Mouse (Mus musculus) embryonic facial prominence, embryonic 10.5 days (tissue): ENCODE results near the gene Tarbp1. TPM values are rescaled to one million over a fixed set of nuclear protein-coding genes. Genes with fewer than 3 reads are reported as not detected.

Experiments used
- DNase-seq: peaks from one replicate; pipeline ENCODE4 v3.0.0-alpha.2; 2017; ENCODE audit warnings: low spot score
- H3K27ac ChIP-seq: fragments of 300-500 bp; sonication (generic); replicated peaks from 2 replicates; pipeline ENCODE4 v1.5.1; 2016; ENCODE audit warnings: mild to moderate bottlenecking
- H3K27me3 ChIP-seq: fragments of 300-500 bp; sonication (generic); replicated peaks from 2 replicates; pipeline ENCODE4 v1.6.1; 2016; ENCODE audit warnings: low read depth, mild to moderate bottlenecking; ENCODE audit not compliant: poor library complexity, severe bottlenecking
- H3K36me3 ChIP-seq: fragments of 300-500 bp; sonication (generic); replicated peaks from 2 replicates; pipeline ENCODE4 v1.6.1; 2016; ENCODE audit warnings: mild to moderate bottlenecking, moderate library complexity
- H3K4me1 ChIP-seq: fragments of 300-500 bp; sonication (generic); 2 replicates; pipeline ENCODE4 v1.6.1; 2016
- H3K4me3 ChIP-seq: fragments of 300-500 bp; sonication (generic); 2 replicates; pipeline ENCODE4 v1.5.1; 2016; ENCODE audit warnings: mild to moderate bottlenecking, moderate library complexity
- H3K9me3 ChIP-seq: fragments of 300-500 bp; sonication (generic); 2 replicates; pipeline ENCODE4 v1.6.1; 2016; ENCODE audit warnings: mild to moderate bottlenecking
- WGBS: fragments of 180-500 bp; shearing (Covaris S2); methylation state at CpG from one replicate; pipeline ENCODE4 v1.1.7; 2016; 5-methylcytosine and 5-hydroxymethylcytosine counted together
- polyA plus RNA-seq: library from polyadenylated mRNA; unstranded; fragments of >200 nt; fragmentation: Nextera tagmentation; extraction: Ambion mirVana; gene quantifications from 2 replicates; pipeline ENCODE4 v1.2.1, GENCODE M21; 2016

Gene Tarbp1
- polyA plus RNA-seq = 2.7 and 2.8 TPM in 2 replicates

GRCm38 (mm10) chr8:126474299-126475187 lies at the start of gene Tarbp1:
Gene Tarbp1, minus strand, starts transcription at chr8:126475065.
- DNase-seq = peak; percentile 93
- under 1% methylated on average over 124 of the region's 124 CpGs for WGBS
- Histone ChIP-seq H3K4me3 (peak within 1 kb of the TSS; percentile 91), H3K9me3 (no peaks in the 10 kb centered on the region), H3K4me1 (peaks cover 33% of the 10 kb centered on the region), H3K27me3 (peaks cover 26% of the 10 kb centered on the region), H3K27ac (peak within 1 kb of the TSS; percentile 88), H3K36me3 (peaks cover 17% of the 10 kb centered on the region)

- no peak for DNase-seq
- Histone ChIP-seq H3K9me3 (0 out of 2 replicates have a peak, but pooled peaks cover 3% of the 10 kb centered on the region), H3K27me3 (no peaks in the 10 kb centered on the region), H3K36me3 (no peaks in the 10 kb centered on the region), H3K4me3 (no peak overlapping the region), H3K4me1 (peaks cover 18% of the 10 kb centered on the region), H3K27ac (no peak overlapping the region)
- WGBS = 92% methylated on average over 18 of the region's 18 CpGs
Measured at GRCm38 (mm10) chr8:126524233-126524985, 49.5 kb upstream of the Tarbp1 start.

- no peak for DNase-seq
- 80% methylated on average over 11 of the region's 11 CpGs for WGBS
Measured at GRCm38 (mm10) chr8:126523060-126523574, 48.3 kb upstream of the Tarbp1 start.

GRCm38 (mm10) chr8:126519447-126519975 lies 44.6 kb upstream of the Tarbp1 start:
- WGBS = 90% methylated on average over 4 of the region's 4 CpGs
- DNase-seq = no peak
- H3K36me3 ChIP-seq = no peaks in the 10 kb centered on the region

More at GRCm38 (mm10) chr8:126523060-126523574, 48.3 kb upstream of the Tarbp1 start:
- Histone ChIP-seq H3K27ac (no peak overlapping the region), H3K9me3 (0 out of 2 replicates have a peak, but pooled peaks cover 3% of the 10 kb centered on the region), H3K36me3 (no peaks in the 10 kb centered on the region), H3K4me3 (no peak overlapping the region), H3K27me3 (no peaks in the 10 kb centered on the region), H3K4me1 (peaks cover 22% of the 10 kb centered on the region)

GRCm38 (mm10) chr8:126516620-126517577 lies 42.0 kb upstream of the Tarbp1 start:
- 30% methylated on average over 27 of the region's 27 CpGs for WGBS
- peak overlapping the region; percentile 41 for H3K4me3 ChIP-seq
- 0 out of 2 replicates have a peak, but pooled peaks cover 3% of the 10 kb centered on the region for H3K9me3 ChIP-seq
- H3K36me3 ChIP-seq = no peaks in the 10 kb centered on the region
- no peaks in the 10 kb centered on the region for H3K27me3 ChIP-seq
- peak; percentile 42 for DNase-seq
- H3K4me1 ChIP-seq = peaks cover 27% of the 10 kb centered on the region
- peak overlapping the region; percentile 61 for H3K27ac ChIP-seq

More at GRCm38 (mm10) chr8:126519447-126519975, 44.6 kb upstream of the Tarbp1 start:
- Histone ChIP-seq H3K27me3 (no peaks in the 10 kb centered on the region), H3K4me3 (no peak overlapping the region), H3K9me3 (0 out of 2 replicates have a peak, but pooled peaks cover 3% of the 10 kb centered on the region), H3K27ac (no peak overlapping the region), H3K4me1 (peaks cover 24% of the 10 kb centered on the region)

- DNase-seq = no peak
- H3K27me3 ChIP-seq = no peaks in the 10 kb centered on the region
- 80% methylated on average over 10 of the region's 10 CpGs for WGBS
- no peaks in the 10 kb centered on the region for H3K36me3 ChIP-seq
- no peaks in the 10 kb centered on the region for H3K9me3 ChIP-seq
- no peak overlapping the region for H3K4me3 ChIP-seq
- peak overlapping the region; percentile 8; the same call in 1 of the 2 replicates for H3K27ac ChIP-seq
- peaks cover 27% of the 10 kb centered on the region for H3K4me1 ChIP-seq
Measured at GRCm38 (mm10) chr8:126514011-126514964, 39.4 kb upstream of the Tarbp1 start.

- H3K36me3 ChIP-seq = no peaks in the 10 kb centered on the region
- DNase-seq = no peak
- no peak overlapping the region for H3K4me3 ChIP-seq
- peaks cover 6% of the 10 kb centered on the region for H3K4me1 ChIP-seq
- H3K27ac ChIP-seq = no peak overlapping the region
- 75% methylated on average over 3 of the region's 3 CpGs for WGBS
- no peaks in the 10 kb centered on the region for H3K9me3 ChIP-seq
- no peaks in the 10 kb centered on the region for H3K27me3 ChIP-seq
Measured at GRCm38 (mm10) chr8:126510866-126511265, 36.0 kb upstream of the Tarbp1 start.

GRCm38 (mm10) chr8:126509635-126510034 lies 34.8 kb upstream of the Tarbp1 start:
- WGBS = 85% methylated on average over 6 of the region's 6 CpGs
- H3K36me3 ChIP-seq = no peaks in the 10 kb centered on the region

GRCm38 (mm10) chr8:126508871-126509586 lies 34.2 kb upstream of the Tarbp1 start:
- Histone ChIP-seq H3K36me3 (no peaks in the 10 kb centered on the region), H3K27me3 (no peaks in the 10 kb centered on the region), H3K4me1 (peaks cover 4% of the 10 kb centered on the region), H3K9me3 (0 out of 2 replicates have a peak, but pooled peaks cover 3% of the 10 kb centered on the region), H3K27ac (no peak overlapping the region), H3K4me3 (no peak overlapping the region)
- no peak for DNase-seq
- WGBS = 89% methylated on average over 8 of the region's 8 CpGs

More at GRCm38 (mm10) chr8:126509635-126510034, 34.8 kb upstream of the Tarbp1 start:
- H3K4me1 ChIP-seq = peaks cover 6% of the 10 kb centered on the region
- no peaks in the 10 kb centered on the region for H3K27me3 ChIP-seq
- H3K9me3 ChIP-seq = 0 out of 2 replicates have a peak, but pooled peaks cover 3% of the 10 kb centered on the region
- DNase-seq = no peak
- no peak overlapping the region for H3K4me3 ChIP-seq
- H3K27ac ChIP-seq = no peak overlapping the region

- no peak for DNase-seq
- no peak overlapping the region for H3K27ac ChIP-seq
- no peaks in the 10 kb centered on the region for H3K36me3 ChIP-seq
- 0 out of 2 replicates have a peak, but pooled peaks cover 3% of the 10 kb centered on the region for H3K9me3 ChIP-seq
- WGBS = 97% methylated on average over 2 of the region's 2 CpGs
- H3K27me3 ChIP-seq = no peaks in the 10 kb centered on the region
- no peak overlapping the region for H3K4me3 ChIP-seq
- H3K4me1 ChIP-seq = no peaks in the 10 kb centered on the region
Measured at GRCm38 (mm10) chr8:126508221-126508620, 33.4 kb upstream of the Tarbp1 start.
